Mouse (Mus musculus): ENCODE measurements around the gene Drc1. TPM values are rescaled to one million over a fixed set of nuclear protein-coding genes. Genes with fewer than 3 reads are reported as not detected.

Drc1 gene
- total RNA-seq, 2 experiments from 2014 or later, result 0.29 TPM; not detected in 1

- intact Hi-C loops (cut with DNase I; ENCODE audit: low total_unique reads), result no loop called here
- DNase-seq, result no peak
Measured at GRCm38 (mm10) chr5:30401165-30401564, 120.0 kb downstream of the Drc1 start.

DNA sequence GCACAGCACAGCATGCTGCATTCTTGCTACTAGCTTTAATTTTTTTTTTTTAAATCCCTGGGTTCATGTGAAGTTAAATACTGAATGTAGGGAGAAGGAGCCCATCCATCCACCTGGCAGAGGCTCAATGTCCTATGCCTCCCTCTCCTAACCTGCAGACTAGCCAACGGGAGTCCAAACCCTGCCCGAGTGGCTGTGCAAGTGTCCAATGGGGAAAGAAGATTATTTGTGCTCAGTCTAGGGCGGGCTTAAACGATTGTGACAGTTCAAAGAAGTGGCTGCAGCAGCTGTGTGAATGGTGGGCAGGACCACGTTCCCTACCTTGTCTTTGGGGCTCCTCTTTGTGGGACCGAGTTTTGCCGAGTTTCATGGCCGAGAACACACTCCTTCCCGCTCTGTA, 125.7 kb downstream of the Drc1 start:
- intact Hi-C loops (cut with DNase I; ENCODE audit: low total_unique reads), result no loop called here
- DNase-seq, result no peak

DNA sequence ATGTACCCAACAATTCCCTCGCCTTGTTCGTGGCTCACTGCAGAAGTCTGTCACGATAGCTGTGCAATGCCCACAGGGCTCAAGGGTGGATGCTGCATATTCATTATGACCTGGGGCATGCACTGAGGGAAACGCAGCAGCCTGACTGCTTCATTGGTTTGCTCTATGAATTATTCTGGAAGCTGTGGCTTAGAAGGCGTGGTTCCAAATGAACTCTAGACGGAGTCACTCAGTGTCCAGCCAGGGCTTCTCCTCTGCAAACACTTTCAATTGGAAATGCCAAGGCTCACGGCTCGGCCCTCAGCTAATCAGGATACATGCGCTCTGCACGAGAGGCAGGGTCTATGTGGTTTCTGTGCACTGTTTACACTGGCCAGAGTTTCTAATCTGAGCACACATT, 130.3 kb downstream of the Drc1 start:
- no peak for DNase-seq
- intact Hi-C loops (cut with DNase I; ENCODE audit: low total_unique reads), result loop anchor here (10.0 kb wide), 1 partner anchor 223 kb away; no protein-coding TSS in a partner anchor

DNA sequence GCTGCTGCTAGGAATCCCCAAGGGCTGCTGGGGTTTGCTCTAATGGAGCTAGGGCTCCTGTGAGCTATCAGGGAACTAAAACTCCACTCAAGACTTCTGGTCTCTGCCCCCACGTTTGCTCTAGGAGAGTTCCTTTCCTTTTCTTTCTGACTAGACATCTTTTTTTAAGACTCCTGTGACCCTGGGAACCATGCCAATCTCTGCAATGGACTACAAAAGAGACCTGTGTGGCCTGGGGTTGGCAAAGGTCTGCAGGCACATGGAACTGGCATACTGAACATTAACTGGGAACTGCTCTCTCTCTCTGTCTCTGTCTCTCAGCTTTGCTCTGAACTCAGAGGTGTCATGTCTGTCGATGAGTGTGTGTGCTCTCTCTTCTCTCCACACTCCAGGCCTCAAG, 134.2 kb downstream of the Drc1 start:
- intact Hi-C loops (cut with DNase I; ENCODE audit: low total_unique reads), result loop anchor here (10.0 kb wide), 1 partner anchor 219 kb away; no protein-coding TSS in a partner anchor
- no peak for DNase-seq

- intact Hi-C loops (cut with DNase I; ENCODE audit: low total_unique reads), result loop anchor here (10.0 kb wide), 1 partner anchor 219 kb away; no protein-coding TSS in a partner anchor
- DNase-seq, result no peak
Measured at GRCm38 (mm10) chr5:30415876-30416275, 134.7 kb downstream of the Drc1 start.

Other genes starting within 250 kb of the Drc1 start
- 1 to 10 TPM; 6.9 to 7.7 TPM for gene Tyms, start 207.8 kb upstream of the Drc1 start, total RNA-seq (2021)
- under 1 TPM; 0.04 TPM for gene Garem2, start 176.2 kb upstream of the Drc1 start, total RNA-seq (2021)
- gene 3110082J24Rik, start 175.3 kb upstream of the Drc1 start, total RNA-seq (2021), result not detected
- gene Hadha, start 126.2 kb upstream of the Drc1 start, total RNA-seq (2021), result 100 to 1,000 TPM; 271 to 383 TPM
- 100 to 1,000 TPM; 258 to 390 TPM for gene Hadhb, start 126.1 kb upstream of the Drc1 start, total RNA-seq (2021)
- gene Adgrf3, start 75.7 kb upstream of the Drc1 start, total RNA-seq (2021), result not detected
- gene Selenoi, start 48.8 kb upstream of the Drc1 start, total RNA-seq (2021), result 10 to 100 TPM in 1 of 2 experiments, 1 to 10 TPM in 1; 9.0 to 11.2 TPM
- gene Otof, start 180.5 kb downstream of the Drc1 start, total RNA-seq (2021), result under 1 TPM; 0.12 to 0.20 TPM
- not detected for gene 1700001C02Rik, start 184.7 kb downstream of the Drc1 start, total RNA-seq (2021)

All from gastrocnemius, postnatal 14 days (tissue).